Mouse (Mus musculus): ENCODE measurements at regions not wholly inside any gene's neighbourhood (a gene's known extent, or its start where the extent isn't known, plus 50 kb on each side); places are given as distances from the start of the nearest gene placed in this dataset.

- TF ChIP-seq CTCF (IDR thresholded peaks at IDR 0.05; ENCODE audit: control insufficient read depth, insufficient read depth, insufficient replicate concordance, low read depth, low read length) (no peak), POLR2A (IDR thresholded peaks at IDR 0.05; ENCODE audit: control insufficient read depth, low read depth, low read length) (no peak)
Measured at GRCm38 (mm10) chr1:184138661-184139060, 104.6 kb upstream of the 1700056E22Rik start.
